26 mouse cellular contexts compared by ENCODE assay signal in the genomic region with DNA sequence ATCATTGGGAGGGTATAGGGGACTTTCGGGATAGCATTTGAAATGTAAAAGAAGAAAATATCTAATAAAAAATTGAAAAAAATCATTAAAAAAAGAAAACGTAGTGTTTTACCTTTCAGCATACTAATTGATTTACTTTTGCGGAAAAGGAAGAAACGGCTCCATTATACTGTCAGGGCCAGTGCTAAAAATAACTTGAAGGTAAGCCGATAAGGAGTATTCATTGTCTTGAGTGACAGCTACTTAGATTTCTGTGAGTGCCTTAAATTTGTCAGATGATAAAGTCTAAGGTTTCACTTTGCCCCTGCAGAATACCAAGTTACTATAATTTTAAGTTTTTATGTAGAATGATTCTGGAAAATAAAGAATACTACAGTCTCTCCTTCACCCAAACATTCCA.
"Had no signal": no experiment of that assay in that cellular context is flagged by ENCODE, and none has a peak within 500 bp of the region (broad histone marks: within the 10 kb centered on the region; RNA-seq: fewer than 3 reads in every experiment).

No protein-coding gene starts in this region.

- H3K27me3 ChIP-seq: heart, embryonic 12.5 days; hindbrain, embryonic 12.5 days; intestine, embryonic 15.5 days; limb, embryonic 12.5 days; liver, embryonic 13.5 days had no signal

- H3K27ac ChIP-seq: gastrocnemius, adult 2 months; heart, embryonic 10.5 days; hindbrain, embryonic 10.5 days; hindbrain, embryonic 12.5 days; hindbrain, embryonic 14.5 days; intestine, embryonic 15.5 days; layer of hippocampus, adult 2 months; left cerebral cortex, adult 2 months; limb, embryonic 10.5 days; limb, embryonic 12.5 days; liver, embryonic 13.5 days had no signal

- H3K9ac ChIP-seq: hindbrain, embryonic 12.5 days; hindbrain, embryonic 14.5 days; intestine, embryonic 15.5 days; limb, embryonic 12.5 days; liver, embryonic 13.5 days had no signal

- ATAC-seq: hindbrain, embryonic 16.5 days; inflammation-experienced regulatory T-cells, adult 6 months; intestine, embryonic 15.5 days; intestine, postnatal 0 days had no signal

- H3K4me1 ChIP-seq: hindbrain, embryonic 10.5 days; hindbrain, embryonic 12.5 days; intestine, embryonic 15.5 days; limb, embryonic 10.5 days; limb, embryonic 12.5 days; liver, embryonic 13.5 days had no signal

- H3K4me3 ChIP-seq: gastrocnemius, adult 2 months; heart, embryonic 10.5 days; heart, embryonic 12.5 days; hindbrain, embryonic 10.5 days; hindbrain, embryonic 12.5 days; intestine, embryonic 15.5 days; layer of hippocampus, adult 2 months; left cerebral cortex, adult 2 months; limb, embryonic 10.5 days; limb, embryonic 12.5 days; liver, embryonic 13.5 days had no signal

- H3K4me2 ChIP-seq: heart, embryonic 12.5 days; hindbrain, embryonic 12.5 days; hindbrain, embryonic 14.5 days; intestine, embryonic 15.5 days; limb, embryonic 12.5 days; liver, embryonic 11.5 days; liver, embryonic 13.5 days had no signal

- H3K9me3 ChIP-seq: heart, embryonic 10.5 days; heart, embryonic 12.5 days; hindbrain, embryonic 10.5 days; hindbrain, embryonic 12.5 days; intestine, embryonic 15.5 days; limb, embryonic 10.5 days; limb, embryonic 12.5 days; liver, embryonic 13.5 days had no signal

- DNase-seq: gastrocnemius, adult 2 months; gastrocnemius, postnatal 10 days; gastrocnemius, postnatal 25 days; heart, adult 18-20 months; heart, postnatal 10 days; heart, postnatal 4 days; kidney, adult 18-20 months; kidney, adult 8-10 months; kidney, postnatal 10 days; kidney, postnatal 4 days; liver; liver, embryonic 13.5 days had no signal
